Mouse (Mus musculus) intestine, embryonic 14.5 days (tissue): ENCODE data around the gene Cdk2. TPM values are rescaled to one million over a fixed set of nuclear protein-coding genes. Genes with fewer than 3 reads are reported as not detected.

Experiments used
- ATAC-seq: fragments of 200-750 bp; cut with Nextera tagmentation; replicated peaks from 2 replicates; pipeline ENCODE4 v1.8.0; 2017; ENCODE audit warnings: low read depth, moderate number of reproducible peaks, moderate TSS enrichment, moderate library complexity; ENCODE audit not compliant: low FRiP score, low TSS enrichment
- DNase-seq: peaks from one replicate; pipeline ENCODE4 v3.0.0-alpha.2; 2018; ENCODE audit warnings: low spot score
- H3K27ac ChIP-seq: fragments of 300-500 bp; sonication (generic); 2 replicates; pipeline ENCODE4 v1.5.1; 2014; ENCODE audit warnings: low read depth, mild to moderate bottlenecking, control low read depth
- H3K27me3 ChIP-seq: fragments of 300-500 bp; sonication (generic); replicated peaks from 2 replicates; pipeline ENCODE4 v1.6.1; 2014; ENCODE audit warnings: low read length, control low read depth; ENCODE audit not compliant: control insufficient read depth, insufficient read depth
- H3K36me3 ChIP-seq: fragments of 300-500 bp; sonication (generic); 2 replicates; pipeline ENCODE4 v1.6.1; 2014; ENCODE audit warnings: low read length, control low read depth; ENCODE audit not compliant: control insufficient read depth, insufficient read depth
- H3K4me1 ChIP-seq: fragments of 300-500 bp; sonication (generic); replicated peaks from 2 replicates; pipeline ENCODE4 v1.6.1; 2014; ENCODE audit warnings: low read length, control low read depth, mixed read lengths; ENCODE audit not compliant: control insufficient read depth, insufficient read depth
- H3K4me2 ChIP-seq: fragments of 300-500 bp; sonication (generic); 2 replicates; pipeline ENCODE4 v1.6.1; 2014; ENCODE audit warnings: low read length
- H3K4me3 ChIP-seq: fragments of 300-500 bp; sonication (generic); 2 replicates; pipeline ENCODE4 v1.5.1; 2014; ENCODE audit warnings: low read depth, low read length, control low read depth, mixed read lengths
- H3K9ac ChIP-seq: fragments of 300-500 bp; sonication (generic); 2 replicates; pipeline ENCODE4 v1.6.1; 2014; ENCODE audit warnings: mild to moderate bottlenecking, low read length
- H3K9me3 ChIP-seq: fragments of 300-500 bp; sonication (generic); 2 replicates; pipeline ENCODE4 v1.6.1; 2016; ENCODE audit warnings: low read length, control low read depth; ENCODE audit not compliant: control insufficient read depth
- WGBS: fragments of 180-500 bp; shearing (Covaris S2); extraction: QIAGEN DNeasy Blood & Tissue Kit; methylation state at CpG from one replicate; pipeline ENCODE4 v1.1.7; 2014; 5-methylcytosine and 5-hydroxymethylcytosine counted together
- polyA plus RNA-seq: library from polyadenylated mRNA; unstranded; fragments of >200 nt; fragmentation: Nextera tagmentation; extraction: Ambion mirVana; gene quantifications from 2 replicates; pipeline ENCODE4 v1.2.1, GENCODE M21; 2014

Cdk2 gene
- polyA plus RNA-seq, 1 experiment from 2014 or later: 89.0 TPM

DNA sequence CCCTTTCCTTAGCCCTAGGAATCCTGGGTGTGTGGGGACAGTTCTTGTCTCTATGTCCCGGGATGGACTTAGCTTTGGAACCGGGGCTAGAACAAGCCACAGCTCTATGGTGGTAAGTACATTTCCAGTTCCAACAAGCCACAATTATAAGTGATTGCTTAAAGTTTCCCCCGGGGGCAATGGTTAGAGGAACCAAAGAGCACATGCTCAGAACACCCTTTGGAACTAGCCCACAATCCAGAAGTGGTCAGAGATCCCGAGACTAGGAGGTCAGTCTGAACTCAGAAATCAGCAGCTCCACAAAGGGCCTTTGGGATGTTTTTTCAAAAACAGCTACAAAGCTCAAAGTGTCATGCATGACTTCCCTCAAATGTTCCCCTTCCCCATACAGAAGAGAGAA is 51.0 kb downstream of the Cdk2 start:
- no peaks in the 10 kb centered on the region for H3K9me3 ChIP-seq
- H3K9ac ChIP-seq: no peak overlapping the region
- ATAC-seq: no peak
- no peaks in the 10 kb centered on the region for H3K36me3 ChIP-seq
- H3K27ac ChIP-seq: no peak overlapping the region
- no peaks in the 10 kb centered on the region for H3K27me3 ChIP-seq
- WGBS: 76% methylated on average over 4 of the region's 4 CpGs
- no peaks in the 10 kb centered on the region for H3K4me1 ChIP-seq
- DNase-seq: no peak
- H3K4me3 ChIP-seq: no peak overlapping the region
- H3K4me2 ChIP-seq: no peak overlapping the region

Other genes starting within 250 kb of the Cdk2 start
- 71.9 and 82.2 TPM in 2 replicates for gene Smarcc2, start 245.8 kb downstream of the Cdk2 start, polyA plus RNA-seq
- 1,777 and 1,828 TPM in 2 replicates for gene Myl6, start 210.9 kb downstream of the Cdk2 start, polyA plus RNA-seq
- gene Myl6b, start 206.3 kb downstream of the Cdk2 start, polyA plus RNA-seq: 3.1 TPM in 2 replicates
- 27.3 and 28.0 TPM in 2 replicates for gene Esyt1, start 179.2 kb downstream of the Cdk2 start, polyA plus RNA-seq
- gene Zc3h10, start 157.3 kb downstream of the Cdk2 start, polyA plus RNA-seq: 11.3 TPM in 2 replicates
- 4,682 and 5,210 TPM in 2 replicates for gene Rpl41, start 155.7 kb downstream of the Cdk2 start, polyA plus RNA-seq
- 248 and 252 TPM in 2 replicates for gene Pa2g4, start 139.0 kb downstream of the Cdk2 start, polyA plus RNA-seq
- 31.2 and 32.4 TPM in 2 replicates for gene Erbb3, start 115.4 kb downstream of the Cdk2 start, polyA plus RNA-seq
- gene Rps26, start 78.3 kb downstream of the Cdk2 start, polyA plus RNA-seq: 1,095 and 1,163 TPM in 2 replicates
- 3.0 and 3.2 TPM in 2 replicates for gene Ikzf4, start 59.0 kb downstream of the Cdk2 start, polyA plus RNA-seq
- gene Suox, start 31.0 kb downstream of the Cdk2 start, polyA plus RNA-seq: 9.8 and 12.7 TPM in 2 replicates
- gene Rab5b, start 8.8 kb downstream of the Cdk2 start, polyA plus RNA-seq: 59.4 and 64.4 TPM in 2 replicates
- gene Pmel, start 836 bp downstream of the Cdk2 start, polyA plus RNA-seq: 1.2 TPM in 2 replicates
- 5.9 and 7.7 TPM in 2 replicates for gene Dgka, start 39.8 kb upstream of the Cdk2 start, polyA plus RNA-seq
- gene Pym1, start 42.9 kb upstream of the Cdk2 start, polyA plus RNA-seq: 34.2 and 38.5 TPM in 2 replicates
- 0.43 and 0.72 TPM in 2 replicates for gene Mmp19, start 85.9 kb upstream of the Cdk2 start, polyA plus RNA-seq
- gene Dnajc14, start 99.0 kb upstream of the Cdk2 start, polyA plus RNA-seq: 35.5 and 37.7 TPM in 2 replicates
- gene Tmem198b, start 99.3 kb upstream of the Cdk2 start, polyA plus RNA-seq: 13.2 and 16.4 TPM in 2 replicates
- 189 and 203 TPM in 2 replicates for gene Sarnp, start 112.3 kb upstream of the Cdk2 start, polyA plus RNA-seq
- gene Ormdl2, start 116.6 kb upstream of the Cdk2 start, polyA plus RNA-seq: 86.0 and 88.0 TPM in 2 replicates
- 4.5 and 5.3 TPM in 2 replicates for gene Gdf11, start 186.7 kb upstream of the Cdk2 start, polyA plus RNA-seq
- gene Cd63, start 196.0 kb upstream of the Cdk2 start, polyA plus RNA-seq: 558 and 572 TPM in 2 replicates
- 8.9 and 11.5 TPM in 2 replicates for gene Rdh5, start 217.9 kb upstream of the Cdk2 start, polyA plus RNA-seq
- 218 and 228 TPM in 2 replicates for gene Bloc1s1, start 219.0 kb upstream of the Cdk2 start, polyA plus RNA-seq
- 2.1 and 2.3 TPM in 2 replicates for gene Itga7, start 228.8 kb upstream of the Cdk2 start, polyA plus RNA-seq